Mouse (Mus musculus): ENCODE results near the gene Afg3l1.
"Not testable (repeated sequence)": the region's sequence is repeated elsewhere in the genome, so short reads cannot be mapped to it uniquely, and the experiment has no call there.

Gene Afg3l1

GRCm38 (mm10) chr8:123516596-123516995 lies 38.9 kb downstream of the Afg3l1 start:
- no peak for DNase-seq (ENCODE audit: low spot score)

DNA sequence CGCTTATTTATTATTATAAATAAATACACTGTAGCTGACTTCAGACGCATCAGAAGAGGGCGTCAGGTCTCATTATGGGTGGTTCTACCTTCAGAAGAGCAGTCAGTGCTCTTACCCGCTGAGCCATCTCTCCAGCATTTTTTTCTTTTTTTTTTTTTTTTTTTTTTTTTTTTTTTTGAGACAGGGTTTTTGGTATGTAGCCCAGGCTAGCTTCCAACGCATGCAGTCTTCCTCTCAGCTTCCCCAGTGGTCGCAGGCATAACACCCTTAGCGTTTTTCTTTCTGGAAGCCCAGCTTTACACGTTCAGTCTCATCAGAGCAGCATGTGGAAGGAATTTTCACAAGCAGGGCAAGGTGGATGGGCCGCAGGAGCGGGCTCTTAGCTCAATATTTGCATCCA lies 40.5 kb downstream of the Afg3l1 start:
- no peak for DNase-seq (ENCODE audit: low spot score)

GRCm38 (mm10) chr8:123518667-123519066 lies 41.0 kb downstream of the Afg3l1 start, which contains the start of gene Gas8:
TSS of gene Gas8 (plus strand) at chr8:123518834.
- peak; percentile 91 for DNase-seq (ENCODE audit: low spot score)

DNA sequence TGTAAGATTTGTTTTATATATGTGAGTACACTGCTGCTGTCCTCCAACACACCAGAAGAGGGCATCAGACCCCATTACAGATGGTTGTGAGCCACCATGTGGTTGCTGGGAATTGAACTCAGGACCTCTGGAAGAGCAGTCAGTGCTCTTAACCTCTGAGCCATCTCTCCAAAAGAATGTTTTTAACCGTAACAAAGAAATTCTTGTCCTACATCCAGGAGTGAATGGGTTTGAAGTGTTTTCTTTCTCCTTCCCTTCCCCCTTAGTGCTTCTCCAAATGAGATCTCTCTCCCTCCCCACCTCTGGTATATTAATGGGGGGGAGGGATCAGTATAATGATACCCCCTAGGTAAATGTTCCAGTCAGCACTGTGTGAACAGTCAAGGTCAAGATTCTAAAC lies 42.3 kb downstream of the Afg3l1 start:
- DNase-seq (ENCODE audit: low spot score): not testable (repeated sequence)

- DNase-seq (ENCODE audit: low spot score): no peak
These were observed 50.2 kb downstream of the Afg3l1 start for GRCm38 (mm10) chr8:123527720-123528489.

DNA sequence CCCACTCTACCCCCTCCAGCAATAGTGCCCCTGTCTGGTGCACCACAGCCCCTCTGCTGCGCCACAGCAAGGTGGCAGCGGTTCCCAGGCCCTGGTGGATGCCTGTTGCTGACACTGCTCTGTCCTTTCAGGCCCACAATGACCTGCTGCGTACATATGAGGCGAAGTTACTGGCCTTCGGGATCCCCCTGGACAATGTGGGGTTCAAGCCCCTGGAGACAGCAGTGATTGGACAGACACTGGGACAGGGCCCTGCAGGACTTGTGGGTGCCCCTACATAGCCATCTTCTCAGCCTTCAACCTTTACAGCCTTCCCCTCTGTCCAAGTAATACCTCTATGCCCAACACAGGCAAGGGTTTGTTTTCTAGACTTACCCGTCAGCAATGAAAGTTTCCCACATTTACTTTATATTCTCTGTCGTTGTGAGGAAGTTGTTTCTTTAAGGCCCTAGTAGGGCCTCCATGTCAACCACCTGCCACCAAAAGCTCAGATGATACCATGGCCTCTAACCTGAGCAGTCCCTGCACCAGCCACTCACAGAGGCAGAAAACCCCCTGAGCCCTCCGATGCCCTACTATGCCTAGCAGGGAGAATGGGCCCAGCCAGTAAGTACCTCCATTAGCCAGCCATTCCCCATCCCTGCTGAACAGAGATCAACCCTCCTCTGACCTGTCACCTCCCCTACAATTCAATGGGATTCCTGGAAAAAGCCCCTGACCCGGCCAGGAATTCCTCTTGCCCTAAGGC lies 58.7 kb downstream of the Afg3l1 start:
- no peak for DNase-seq (ENCODE audit: low spot score)

GRCm38 (mm10) chr8:123536990-123537380 lies 59.3 kb downstream of the Afg3l1 start:
- no peak for DNase-seq (ENCODE audit: low spot score)

DNA sequence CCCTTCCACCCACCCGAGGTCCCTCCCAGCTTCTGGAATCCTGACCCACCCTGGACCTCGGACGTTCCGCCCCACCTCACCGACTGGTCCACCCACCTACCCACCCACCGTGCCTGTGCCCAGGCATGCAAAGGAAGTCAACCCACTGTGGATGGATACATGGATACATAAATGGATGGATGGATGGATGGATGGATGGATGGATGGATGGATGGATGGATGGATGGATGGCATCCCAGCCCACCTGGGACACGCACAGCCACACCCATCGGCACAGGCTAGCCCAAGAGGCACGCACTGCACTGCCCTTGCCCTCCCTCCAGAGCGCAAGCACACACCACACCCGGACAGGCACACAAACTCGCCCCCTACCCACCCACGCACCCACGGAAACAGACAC lies 59.9 kb downstream of the Afg3l1 start:
- DNase-seq (ENCODE audit: low spot score): not testable (repeated sequence)

Measured in urinary bladder, postnatal 14 days (tissue).